Mouse (Mus musculus) embryo, embryonic 10.5 days (tissue): Measurements from ENCODE around the gene Bsnd.

Source experiments
- DNase-seq: peaks from one replicate; pipeline ENCODE4 v3.0.0-alpha.2; 2015; ENCODE audit warnings: low spot score

The Bsnd gene

GRCm38 (mm10) chr4:106483215-106483727 is 8.8 kb downstream of the Bsnd start:
- no peak for DNase-seq

DNA sequence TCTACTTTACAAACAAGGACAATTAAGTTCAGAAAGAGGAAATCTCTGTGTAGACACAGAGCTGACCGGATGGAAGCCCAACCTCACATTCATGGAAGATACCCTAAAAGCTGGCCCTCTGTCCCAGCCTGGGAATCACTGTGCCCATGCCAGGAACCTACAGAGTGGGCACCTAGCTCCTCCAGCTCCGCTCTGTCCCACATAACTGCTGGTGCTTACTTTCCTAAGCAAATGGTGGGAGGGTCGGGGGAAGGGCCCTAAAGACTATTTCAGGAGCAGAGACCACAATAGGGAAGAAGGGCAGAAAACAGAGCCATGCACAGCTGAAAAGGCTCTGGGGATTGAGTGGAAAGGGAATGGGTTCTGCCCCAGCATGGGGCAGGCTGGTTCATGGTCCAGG is 11.5 kb downstream of the Bsnd start:
- no peak for DNase-seq

DNA sequence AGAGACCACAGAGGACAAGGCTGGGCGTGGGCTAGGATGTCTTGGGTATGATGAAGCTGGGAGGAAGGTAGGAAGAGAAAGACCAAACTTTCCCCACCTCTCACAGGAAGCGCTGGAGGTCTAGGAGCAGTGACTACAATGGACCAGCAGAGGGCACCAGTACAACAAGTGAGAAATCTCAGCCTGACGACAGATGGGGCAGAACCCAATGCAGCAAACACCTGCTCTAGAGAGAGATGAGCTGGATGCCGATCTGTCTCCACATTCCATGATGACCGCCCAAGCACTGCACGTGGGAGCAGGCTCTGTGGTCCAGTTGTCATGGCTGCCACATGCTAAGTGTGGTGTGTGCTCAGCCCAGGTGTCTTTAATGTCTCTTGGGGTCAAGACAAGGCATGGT is 17.8 kb downstream of the Bsnd start:
- peak; percentile 89 for DNase-seq

- DNase-seq: peak; percentile 88
Observed at GRCm38 (mm10) chr4:106472335-106472734, 19.7 kb downstream of the Bsnd start.

- no peak for DNase-seq
Observed at GRCm38 (mm10) chr4:106470921-106471320, 21.2 kb downstream of the Bsnd start.

DNA sequence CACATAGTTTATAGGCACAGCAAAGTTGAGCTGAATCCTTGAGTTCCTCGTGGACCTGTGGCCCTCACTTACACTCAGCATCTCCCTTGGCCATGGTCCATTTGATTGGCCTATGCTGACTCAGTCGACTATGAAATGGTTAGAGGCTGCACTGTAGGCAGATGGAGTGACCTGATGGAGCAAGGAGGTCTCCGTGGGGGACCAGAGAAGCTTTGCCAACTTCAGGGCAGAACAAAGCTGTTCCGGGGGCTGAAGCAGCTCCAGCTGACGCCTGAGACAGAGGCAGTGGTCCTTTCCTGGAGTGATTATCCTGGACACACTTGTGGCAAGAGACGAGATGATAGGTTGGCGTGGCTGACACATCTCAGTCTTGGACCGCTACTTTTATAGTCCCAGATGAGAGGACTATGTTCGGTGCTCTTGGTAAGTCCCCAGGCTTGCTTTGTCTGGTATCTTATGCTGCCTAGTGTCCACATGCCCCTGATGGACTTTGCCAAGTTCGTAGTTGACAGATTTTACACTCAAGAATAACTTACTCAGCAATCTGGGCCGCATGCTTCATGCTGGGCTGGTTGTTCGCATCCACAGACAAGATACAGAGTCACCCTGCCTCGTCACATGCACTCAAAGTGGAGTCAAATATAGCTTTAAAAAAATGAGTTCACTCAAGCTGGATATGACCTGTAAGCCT is 24.5 kb downstream of the Bsnd start:
- DNase-seq: no peak

- DNase-seq: peak; percentile 32
Observed at GRCm38 (mm10) chr4:106463174-106463801, 28.8 kb downstream of the Bsnd start.

DNA sequence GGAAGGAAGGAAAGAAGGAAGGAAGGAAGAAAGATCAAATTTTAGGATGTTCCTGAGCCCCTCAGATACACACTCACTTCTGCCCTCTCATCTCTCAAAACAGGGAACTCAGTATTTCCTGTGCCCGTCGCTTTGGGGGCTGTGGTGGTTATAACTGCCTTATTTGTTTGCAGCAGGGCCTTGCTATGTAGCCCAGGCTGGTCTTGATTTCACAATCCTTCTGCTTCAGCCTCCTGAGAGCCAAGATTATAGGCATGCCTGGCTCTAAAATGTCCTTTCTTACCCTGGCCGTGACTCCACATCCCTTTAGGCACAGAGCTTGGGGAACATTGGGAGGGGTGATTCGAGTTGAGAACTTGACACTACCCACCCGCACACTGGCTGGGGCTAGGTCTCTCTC is 29.6 kb downstream of the Bsnd start:
- no peak for DNase-seq

DNA sequence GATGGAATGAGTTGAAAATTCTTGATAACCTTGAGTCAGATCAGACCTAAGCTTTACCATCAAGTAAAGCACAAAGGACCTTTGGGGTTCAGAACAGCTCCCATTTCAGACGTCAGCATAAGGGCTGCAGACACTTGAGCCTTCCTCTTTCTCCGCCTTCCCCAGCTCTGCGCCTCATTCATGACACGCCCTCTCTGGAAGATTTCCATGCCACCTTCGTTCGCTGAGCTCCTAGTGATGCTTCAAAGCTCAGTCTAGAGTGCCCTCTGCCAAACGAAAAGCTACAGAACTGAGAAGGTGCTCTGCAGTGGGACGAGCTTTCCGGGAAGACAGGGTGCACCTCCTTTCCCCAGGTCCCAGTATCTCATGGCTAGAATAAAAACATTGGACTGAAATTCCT is 30.1 kb downstream of the Bsnd start:
- no peak for DNase-seq

GRCm38 (mm10) chr4:106454541-106454940 is 37.5 kb downstream of the Bsnd start:
- no peak for DNase-seq

GRCm38 (mm10) chr4:106453516-106453915 is 38.6 kb downstream of the Bsnd start:
- no peak for DNase-seq

DNA sequence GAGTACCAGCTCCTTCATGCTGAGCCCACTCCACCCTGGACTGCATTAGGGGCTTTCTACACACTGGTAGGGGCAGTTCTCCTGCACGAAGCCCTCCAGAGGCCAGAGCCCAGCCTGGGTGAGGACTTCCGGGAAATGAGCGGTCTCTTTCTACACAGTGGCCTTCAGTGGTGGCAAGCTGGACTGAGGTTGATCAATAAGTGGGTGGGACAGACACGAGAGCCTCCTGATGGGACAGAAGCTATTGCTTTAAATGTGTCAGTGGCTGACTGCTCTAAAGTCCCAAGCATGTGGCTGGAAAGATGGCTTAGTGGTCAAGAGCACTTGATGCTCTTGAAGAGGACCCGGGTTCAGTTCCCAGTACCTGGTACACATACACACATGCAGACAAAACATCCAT is 39.0 kb downstream of the Bsnd start:
- no peak for DNase-seq

DNA sequence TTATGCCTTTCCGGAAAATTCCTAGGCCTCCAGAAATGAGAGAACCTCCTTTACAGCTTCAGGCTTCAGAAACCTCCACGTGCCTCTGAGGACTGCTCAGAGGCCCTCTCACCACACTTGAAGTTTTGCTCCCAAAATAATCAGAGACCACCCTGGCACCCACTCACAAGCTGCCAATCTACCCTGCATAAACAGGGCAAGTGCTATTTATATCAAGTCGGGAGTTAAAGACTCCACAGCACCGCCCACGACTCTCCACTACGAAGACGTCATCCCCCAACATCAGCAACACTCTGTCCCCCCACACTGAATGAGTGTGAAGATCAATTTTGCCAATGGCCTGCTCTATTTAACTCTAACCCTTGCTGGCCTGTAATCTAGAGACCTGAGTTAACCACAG is 39.7 kb downstream of the Bsnd start:
- DNase-seq: no peak

DNA sequence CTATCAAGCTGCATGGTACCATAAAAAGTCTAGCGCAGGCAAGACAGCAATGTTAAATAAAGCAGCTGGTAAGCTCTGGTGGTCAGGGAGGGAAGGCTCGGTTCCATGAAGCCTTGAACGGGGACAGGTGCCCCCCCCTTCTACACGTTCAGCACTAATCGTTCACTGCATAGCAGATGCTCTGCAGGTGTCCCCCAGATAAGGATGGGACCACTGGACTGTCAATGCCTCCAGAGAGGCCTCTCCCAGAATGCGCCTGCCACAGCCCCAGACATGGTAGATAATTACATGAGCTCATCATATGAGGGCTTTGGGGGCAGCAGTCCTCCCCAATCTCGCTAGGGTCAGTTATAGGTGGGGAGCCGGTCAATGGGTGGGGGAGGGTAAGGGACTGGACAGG is 42.8 kb downstream of the Bsnd start:
- no peak for DNase-seq

DNA sequence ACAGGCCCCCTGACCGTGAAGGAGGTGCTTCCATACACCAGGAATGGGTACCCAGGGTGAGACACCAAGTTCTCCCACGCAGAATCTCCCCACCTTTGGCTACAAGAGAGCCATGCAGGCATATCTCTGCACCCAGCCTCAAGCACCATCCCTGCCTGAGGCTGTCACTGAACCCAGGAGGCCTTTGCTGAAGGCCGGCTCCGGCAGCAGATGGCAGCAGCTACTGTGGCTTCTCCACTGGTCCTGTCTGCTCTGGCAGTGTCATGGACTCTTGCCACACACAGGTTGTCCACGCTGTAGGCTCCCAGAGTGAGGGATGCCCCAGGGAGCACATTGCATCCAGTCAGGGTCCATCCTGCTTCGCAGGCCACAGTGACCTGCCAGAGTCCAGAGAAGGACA is 48.9 kb downstream of the Bsnd start:
- no peak for DNase-seq

DNA sequence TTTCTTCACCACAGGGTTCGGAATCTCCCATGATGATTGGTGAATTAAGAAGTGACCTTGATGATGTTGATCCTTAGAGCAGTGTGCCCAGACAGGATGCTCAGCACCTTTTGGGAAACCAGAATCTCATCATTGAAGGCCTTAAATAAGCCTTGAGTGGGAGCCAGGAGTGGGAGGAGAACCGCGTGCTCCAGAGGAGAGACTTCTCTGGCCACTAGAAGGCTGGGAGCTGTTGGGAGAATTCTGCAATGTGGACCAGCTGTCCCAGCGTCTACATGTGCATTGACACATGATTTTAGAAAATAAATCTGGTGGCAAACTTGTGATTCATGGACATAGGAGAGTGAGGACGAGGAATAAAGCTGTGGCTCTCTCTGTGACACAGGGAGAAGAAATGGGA is 53.3 kb downstream of the Bsnd start:
- DNase-seq: no peak

GRCm38 (mm10) chr4:106437207-106437606 is 54.9 kb downstream of the Bsnd start:
- DNase-seq: no peak

DNA sequence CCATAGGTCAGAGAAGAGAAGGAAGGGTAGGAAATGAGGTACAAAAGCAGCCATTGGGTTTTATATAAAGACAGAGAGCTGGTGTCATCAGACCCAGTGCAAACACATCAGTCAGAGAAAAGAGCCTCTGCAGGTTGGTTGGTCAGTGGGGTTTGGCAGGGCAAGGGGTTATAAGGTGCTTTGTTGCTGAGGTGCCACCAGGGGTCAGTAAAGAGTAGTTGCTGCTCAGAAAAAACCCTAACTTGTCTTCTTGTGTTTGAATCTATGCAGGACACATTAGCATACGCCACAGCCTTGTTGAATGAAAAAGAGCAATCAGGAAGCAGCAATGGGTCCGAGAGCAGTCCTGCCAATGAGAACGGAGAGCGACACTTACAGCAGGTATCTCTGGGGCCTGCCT is 55.6 kb downstream of the Bsnd start:
- peak; percentile 73 for DNase-seq

DNA sequence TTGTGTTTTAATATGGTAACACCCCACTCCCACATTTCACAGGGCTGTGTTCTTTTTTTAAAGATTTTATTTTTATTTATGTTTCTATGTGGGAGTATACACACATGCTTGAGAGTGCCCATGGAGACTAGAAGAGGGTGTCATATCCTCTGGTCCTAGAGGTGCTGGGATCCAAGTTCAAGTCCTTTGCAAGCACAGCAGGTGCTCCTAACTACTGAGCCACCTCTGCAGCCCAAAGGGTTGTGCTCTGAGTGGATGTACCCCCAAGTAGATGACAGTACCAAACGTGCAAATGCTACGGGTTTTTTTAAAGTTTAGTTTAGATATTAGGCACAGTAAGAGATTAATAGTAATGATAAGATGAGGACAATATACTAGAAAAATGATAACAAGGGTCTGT is 56.7 kb downstream of the Bsnd start:
- DNase-seq: no peak
